Mouse (Mus musculus) MEL (cell line): ENCODE data around the gene Hpn.

Experiments
- CHD2 ChIP-seq: IDR thresholded peaks from 2 replicates; pipeline ENCODE4 v1.6.1; 2011; ENCODE audit warnings: low read length, improper control_type of control experiment
- CTCF ChIP-seq, 3 experiments: IDR thresholded peaks in 2 of 3; conservative IDR thresholded peaks in 1 of 3; 2 replicates each; pipeline ENCODE4 v1.5.1; 2011 to 2012; ENCODE audit warnings: low read length in 3 of 3, low read depth in 2 of 3, mild to moderate bottlenecking in 2 of 3, improper control_type of control experiment in 1 of 3, inconsistent platforms in 1 of 3, mixed read lengths in 1 of 3, moderate library complexity in 1 of 3; ENCODE audit not compliant: control insufficient read depth in 1 of 3, insufficient read depth in 1 of 3, poor library complexity in 1 of 3, severe bottlenecking in 1 of 3
- ELF1 ChIP-seq: IDR thresholded peaks from 2 replicates; pipeline ENCODE4 v1.6.1; 2014; ENCODE audit warnings: low read depth, mild to moderate bottlenecking, inconsistent platforms, low read length, improper control_type of control experiment, moderate library complexity
- MAX ChIP-seq: IDR thresholded peaks from 2 replicates; pipeline ENCODE4 v1.6.1; 2011; ENCODE audit warnings: low read length, improper control_type of control experiment
- POLR2A ChIP-seq, 2 experiments: IDR thresholded peaks; 2 replicates each; pipeline ENCODE4 v1.6.1; 2011 to 2012; ENCODE audit warnings: low read length in 2 of 2, mild to moderate bottlenecking in 2 of 2, control low read depth in 1 of 2, improper control_type of control experiment in 1 of 2, low read depth in 1 of 2, moderate library complexity in 1 of 2; ENCODE audit not compliant: control insufficient read depth in 1 of 2, insufficient read depth in 1 of 2, poor library complexity in 1 of 2
- RAD21 ChIP-seq: IDR thresholded peaks from 2 replicates; pipeline ENCODE4 v1.6.1; 2011; ENCODE audit warnings: mild to moderate bottlenecking, low read depth, low read length, improper control_type of control experiment
- TAL1 ChIP-seq: IDR thresholded peaks from 2 replicates; pipeline ENCODE4 v1.6.1; 2012; ENCODE audit warnings: mild to moderate bottlenecking, inconsistent platforms, low read length, moderate library complexity, mixed read lengths
- USF1 ChIP-seq: IDR thresholded peaks from 2 replicates; pipeline ENCODE4 v1.6.1; 2014; ENCODE audit warnings: low read depth, mild to moderate bottlenecking, inconsistent platforms, low read length, improper control_type of control experiment, moderate library complexity

GRCm38 (mm10) chr7:31106166-31106565 lies 8.9 kb downstream of the Hpn start:
- no peak for TF ChIP-seq POLR2A (IDR thresholded peaks at IDR 0.05; ENCODE audit: control insufficient read depth in 1 of 2, insufficient read depth in 1 of 2, low read depth in 1 of 2, low read length in 2 of 2, poor library complexity in 1 of 2)
- TF ChIP-seq MAX: no peak
- TF ChIP-seq ELF1: no peak
- TF ChIP-seq CHD2: no peak
- no peak for TF ChIP-seq CTCF (IDR thresholded peaks at IDR 0.05 in 2 of 3, conservative IDR thresholded peaks at IDR 0.05 in 1 of 3; ENCODE audit: control insufficient read depth in 1 of 3, insufficient read depth in 1 of 3, low read depth in 2 of 3, low read length in 3 of 3, poor library complexity in 1 of 3, severe bottlenecking in 1 of 3)
- no peak for TF ChIP-seq RAD21
- no peak for TF ChIP-seq TAL1
- no peak for TF ChIP-seq USF1
